Mouse (Mus musculus): Measurements from ENCODE around the gene Gm20605. TPM values are rescaled to one million over a fixed set of nuclear protein-coding genes. Genes with fewer than 3 reads are reported as not detected.
"Not testable (repeated sequence)": the region's sequence is repeated elsewhere in the genome, so short reads cannot be mapped to it uniquely, and the experiment has no call there.

Gm20605 gene
- polyA plus RNA-seq, 1 experiment, result 21.1 TPM

GRCm38 (mm10) chr5:137613076-137613475, 15.9 kb upstream of the Gm20605 start:
- no peak for DNase-seq (ENCODE audit: low read depth)

- DNase-seq (ENCODE audit: low read depth), result no peak
Measured at GRCm38 (mm10) chr5:137613550-137613949, 15.4 kb upstream of the Gm20605 start, which contains the start of gene Pcolce. Gene Pcolce (minus strand): TSS chr5:137613784.

GRCm38 (mm10) chr5:137614921-137615320, 14.1 kb upstream of the Gm20605 start:
- DNase-seq (ENCODE audit: low read depth), result not testable (repeated sequence)

- no peak for DNase-seq (ENCODE audit: low read depth)
Measured at GRCm38 (mm10) chr5:137615347-137615746, 13.6 kb upstream of the Gm20605 start.

- DNase-seq (ENCODE audit: low read depth), result no peak
Measured at GRCm38 (mm10) chr5:137623937-137624530, 4.9 kb upstream of the Gm20605 start.

- DNase-seq (ENCODE audit: low read depth), result no peak
Measured at GRCm38 (mm10) chr5:137627991-137628390, 984 bp upstream of the Gm20605 start.

DNA sequence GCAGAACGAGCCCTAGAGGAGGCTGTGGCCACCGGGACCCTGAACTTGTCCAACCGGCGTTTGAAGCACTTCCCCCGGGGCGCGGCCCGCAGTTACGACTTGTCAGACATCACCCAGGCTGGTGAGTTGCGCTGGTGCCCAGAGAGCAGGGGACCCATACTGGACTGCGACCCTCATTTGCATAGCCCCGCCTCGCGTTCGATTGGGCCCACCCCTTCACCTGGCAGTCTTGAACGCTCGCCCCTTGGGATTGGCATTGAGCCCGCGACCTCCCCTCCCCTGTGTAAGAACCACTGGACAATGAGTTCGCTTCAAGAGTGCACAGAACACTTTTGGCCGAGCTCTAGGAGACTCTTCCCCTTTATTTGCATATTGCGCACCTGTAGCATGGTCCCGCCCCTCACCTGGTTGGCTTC, 339 bp downstream of the Gm20605 start:
- DNase-seq (ENCODE audit: low read depth), result no peak

DNA sequence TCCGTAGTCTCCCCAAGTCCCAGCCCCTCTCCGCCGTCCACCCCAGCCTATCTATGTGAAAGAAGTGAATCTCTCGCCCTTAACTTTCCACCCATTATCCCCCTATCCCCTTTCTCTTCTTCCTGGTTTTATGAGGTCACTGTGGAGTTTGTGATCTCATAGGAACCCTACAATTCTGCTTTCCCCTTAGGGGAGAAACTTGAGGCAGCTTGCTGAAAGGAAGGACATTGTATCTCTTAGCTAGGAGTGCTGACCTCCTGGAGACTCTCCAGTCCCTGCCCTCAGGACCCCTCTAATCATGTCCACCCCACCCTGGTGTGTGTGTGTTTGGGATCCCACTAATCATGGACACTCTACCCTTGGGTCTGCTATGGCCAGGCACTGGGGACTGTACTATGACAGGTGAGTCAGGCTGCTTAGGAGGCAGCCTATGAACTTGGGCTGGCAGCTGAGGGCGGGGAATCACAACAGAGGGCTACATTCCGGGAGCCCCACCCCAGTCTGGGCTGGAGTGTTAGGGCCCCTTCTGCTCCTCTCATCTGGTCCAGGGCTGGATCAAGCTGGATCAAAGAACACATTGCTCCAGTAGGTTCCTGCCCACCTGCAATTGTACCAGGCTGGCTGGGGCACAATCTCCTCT, 1.1 kb downstream of the Gm20605 start:
- DNase-seq (ENCODE audit: low read depth), result no peak

DNA sequence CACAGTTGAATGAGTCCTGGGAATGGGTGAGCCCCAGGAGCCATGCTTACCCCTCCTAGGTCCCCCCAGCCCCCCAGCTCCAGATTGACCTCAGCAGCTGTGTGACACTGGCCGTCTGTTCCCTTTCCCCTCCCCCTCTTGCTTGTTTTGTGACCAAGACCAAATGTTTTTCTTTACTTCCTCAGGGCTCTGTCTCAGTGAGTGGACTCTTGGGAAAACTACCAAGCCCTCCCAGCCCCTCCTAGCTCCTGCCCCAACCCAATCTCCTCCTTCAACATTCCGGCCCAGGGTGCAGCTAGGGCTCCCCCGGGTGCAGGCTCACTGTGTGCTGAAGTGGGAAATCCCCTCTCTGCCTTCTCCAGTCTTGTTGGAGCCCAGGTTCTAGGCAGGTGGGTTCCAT, 1.6 kb downstream of the Gm20605 start:
- DNase-seq (ENCODE audit: low read depth), result no peak

- no peak for DNase-seq (ENCODE audit: low read depth)
Measured at GRCm38 (mm10) chr5:137631171-137631570, 2.2 kb downstream of the Gm20605 start.

DNA sequence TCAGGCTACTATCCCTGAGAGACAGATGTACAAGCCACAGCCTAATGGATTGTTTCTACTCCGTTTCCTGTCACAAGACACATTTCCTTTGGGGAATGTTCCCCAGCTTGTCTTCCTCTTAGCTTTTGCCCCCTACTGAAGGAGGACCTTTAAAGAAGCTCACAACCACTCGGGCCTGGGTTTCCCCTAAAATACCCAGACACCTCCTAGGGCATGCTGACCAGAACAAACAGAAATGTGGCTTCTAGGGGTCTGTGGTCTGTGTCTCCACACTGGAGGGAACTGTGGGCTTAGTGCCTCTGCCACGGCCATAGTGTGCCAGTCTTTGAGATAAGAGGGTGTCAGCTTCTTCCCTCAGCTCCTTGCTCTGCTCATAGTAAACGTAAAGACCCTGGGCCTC, 2.6 kb downstream of the Gm20605 start:
- DNase-seq (ENCODE audit: low read depth), result no peak

DNA sequence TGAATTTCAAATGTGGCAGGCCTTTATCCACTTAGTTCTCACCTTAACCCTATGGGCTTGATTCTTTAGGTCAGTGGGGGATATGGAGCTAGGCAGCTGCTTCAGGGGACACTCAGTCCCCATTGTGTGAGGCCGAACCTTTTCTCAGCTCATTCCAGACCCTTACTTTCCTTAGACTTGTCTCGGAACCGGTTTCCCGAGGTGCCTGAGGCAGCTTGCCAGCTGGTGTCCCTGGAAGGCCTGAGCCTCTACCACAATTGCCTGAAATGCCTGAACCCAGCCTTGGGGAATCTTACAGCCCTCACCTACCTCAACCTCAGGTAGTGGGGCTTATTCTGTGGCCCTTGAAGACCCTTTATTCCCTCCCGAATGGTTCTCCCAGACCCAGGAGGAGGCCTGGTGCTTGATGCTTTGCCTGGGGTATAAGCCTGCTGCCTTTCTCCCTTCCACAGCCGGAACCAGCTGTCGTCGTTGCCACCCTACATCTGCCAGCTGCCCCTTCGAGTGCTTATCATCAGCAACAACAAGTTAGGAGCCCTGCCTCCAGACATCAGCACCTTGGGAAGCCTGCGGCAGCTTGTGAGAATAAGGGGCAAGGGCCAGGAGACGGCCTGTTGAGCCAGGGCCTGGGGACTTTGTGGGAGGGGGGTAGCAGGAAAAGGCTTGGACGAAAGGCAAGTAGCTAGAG, 4.6 kb downstream of the Gm20605 start:
- no peak for DNase-seq (ENCODE audit: low read depth)

DNA sequence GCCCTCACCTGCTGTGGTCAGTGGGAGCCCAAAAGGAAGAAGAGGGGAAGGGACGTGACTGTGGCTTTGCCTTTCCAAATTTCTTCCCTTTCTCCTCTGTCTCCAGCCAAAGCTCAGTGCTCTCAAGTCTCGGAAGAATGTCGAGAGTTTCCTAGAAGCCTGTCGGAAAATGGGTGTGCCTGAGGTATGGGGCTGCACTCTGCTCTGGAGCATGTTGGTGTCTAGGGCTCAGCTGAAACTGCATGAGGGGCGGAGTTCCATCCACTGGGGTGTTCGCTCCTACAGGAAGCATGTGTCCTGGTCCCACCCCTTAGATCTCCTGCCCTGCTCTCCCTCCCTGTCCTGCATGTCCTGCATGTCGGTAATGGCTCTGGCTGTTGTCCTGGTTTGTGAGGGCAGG, 10.5 kb downstream of the Gm20605 start:
- DNase-seq (ENCODE audit: low read depth), result no peak

- DNase-seq (ENCODE audit: low read depth), result no peak
Measured at GRCm38 (mm10) chr5:137641054-137641453, 12.1 kb downstream of the Gm20605 start, which contains the start of gene Sap25. Gene Sap25 (plus strand): TSS chr5:137641334.

DNA sequence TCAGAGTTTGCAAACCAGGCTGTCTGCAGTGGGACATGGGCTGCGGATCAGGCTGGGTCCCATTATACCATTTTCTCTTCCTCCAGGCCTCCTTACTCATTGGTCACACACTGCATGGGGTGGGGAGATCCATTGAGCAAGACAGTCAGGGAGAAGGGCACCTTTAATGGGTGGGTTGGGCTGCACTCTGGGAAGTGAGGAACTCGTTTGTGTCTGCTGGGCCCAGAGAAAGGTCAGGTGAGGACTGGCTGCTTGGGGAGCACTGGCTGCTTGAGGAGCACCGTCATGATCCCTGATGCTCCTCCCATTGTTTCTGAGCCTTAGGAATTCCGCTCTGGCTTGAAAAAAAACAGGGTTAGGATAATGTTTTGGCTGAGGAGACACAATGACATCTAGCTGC, 13.9 kb downstream of the Gm20605 start:
- no peak for DNase-seq (ENCODE audit: low read depth)

DNA sequence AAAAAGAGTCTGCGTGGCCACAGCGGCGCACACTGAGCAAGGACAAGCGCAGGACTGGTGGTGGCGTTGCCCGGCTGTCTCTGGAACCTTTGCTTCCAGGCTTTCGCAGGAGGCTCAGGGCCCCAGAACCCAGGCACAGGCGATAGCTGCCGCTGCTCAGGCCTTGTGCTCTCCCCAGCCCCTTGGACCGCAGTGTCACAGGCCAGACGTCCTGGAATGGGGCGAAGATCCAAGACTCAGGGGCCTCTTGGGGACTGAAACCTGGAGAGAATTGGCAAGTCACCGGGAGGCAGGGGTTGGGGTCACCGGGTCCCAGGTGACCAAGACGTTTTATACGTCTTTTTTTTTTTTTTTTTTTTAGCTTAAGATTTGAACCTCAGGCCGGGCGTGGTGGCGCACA, 15.5 kb downstream of the Gm20605 start:
- no peak for DNase-seq (ENCODE audit: low read depth)

- no peak for DNase-seq (ENCODE audit: low read depth)
Measured at GRCm38 (mm10) chr5:137645091-137645651, 16.2 kb downstream of the Gm20605 start.

DNA sequence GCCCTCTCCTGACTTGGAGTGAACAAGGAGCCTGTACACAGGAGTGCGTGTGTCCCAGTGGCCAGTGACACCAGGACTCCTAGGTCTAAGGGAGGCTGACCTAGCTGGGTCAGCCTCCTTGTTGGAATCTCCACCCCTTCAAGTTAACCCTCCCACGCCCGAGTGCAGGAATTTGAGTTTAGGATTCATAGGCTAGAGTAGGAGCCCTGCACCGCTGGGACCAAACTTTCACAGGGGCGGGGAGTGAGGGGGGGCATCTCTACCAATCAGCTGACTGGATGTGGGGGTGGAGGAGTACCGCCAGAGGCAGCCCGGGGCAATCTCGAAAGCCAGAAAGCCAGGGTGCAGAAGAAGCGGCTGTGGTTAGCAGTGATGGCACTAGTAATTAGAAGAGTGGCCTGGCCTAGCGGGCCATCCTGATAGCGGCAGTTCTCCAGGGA, 16.7 kb downstream of the Gm20605 start, which contains the start of gene Irs3:
Irs3 (minus strand) TSS at position 63 of the 440 bp plus-strand sequence.
- no peak for DNase-seq (ENCODE audit: low read depth)

DNA sequence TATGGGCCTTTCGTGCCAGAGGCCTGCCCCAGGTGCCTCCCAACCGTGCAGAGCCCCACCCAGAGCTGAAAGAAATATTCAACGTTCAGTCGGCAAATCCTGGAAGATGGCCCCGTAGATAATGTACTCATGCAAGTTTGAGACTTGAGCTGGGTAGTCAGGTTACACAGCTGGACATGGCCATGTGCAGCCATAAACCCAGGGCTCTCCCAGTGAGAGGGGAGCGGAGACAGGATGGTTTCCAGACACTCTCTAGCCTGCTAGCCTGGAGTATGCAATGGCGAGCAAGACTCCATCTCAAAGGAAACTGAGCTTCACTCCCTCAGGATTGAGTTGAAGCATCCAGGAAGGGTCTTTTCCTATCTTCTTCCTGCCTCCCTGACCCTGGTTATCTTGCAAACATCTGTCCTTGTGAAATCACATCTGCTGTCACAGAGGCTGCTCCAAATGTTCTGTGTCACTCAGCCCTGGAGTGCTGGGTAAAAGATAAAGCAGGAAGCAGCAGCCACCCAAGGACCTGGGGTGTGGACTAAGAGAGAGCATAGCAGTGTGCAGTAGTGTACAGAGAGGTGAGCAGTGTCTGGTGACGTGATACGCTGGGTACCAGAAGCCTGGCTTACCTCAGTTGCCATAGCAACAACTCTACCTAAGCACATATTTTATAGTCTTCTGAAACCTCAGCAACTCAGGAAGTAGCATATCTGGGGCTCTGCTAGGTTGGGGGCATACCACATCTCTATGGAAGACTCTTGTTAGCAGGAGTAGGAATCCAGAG, 19.0 kb downstream of the Gm20605 start:
- no peak for DNase-seq (ENCODE audit: low read depth)

GRCm38 (mm10) chr5:137649251-137649650, 20.3 kb downstream of the Gm20605 start:
- DNase-seq (ENCODE audit: low read depth), result no peak

DNA sequence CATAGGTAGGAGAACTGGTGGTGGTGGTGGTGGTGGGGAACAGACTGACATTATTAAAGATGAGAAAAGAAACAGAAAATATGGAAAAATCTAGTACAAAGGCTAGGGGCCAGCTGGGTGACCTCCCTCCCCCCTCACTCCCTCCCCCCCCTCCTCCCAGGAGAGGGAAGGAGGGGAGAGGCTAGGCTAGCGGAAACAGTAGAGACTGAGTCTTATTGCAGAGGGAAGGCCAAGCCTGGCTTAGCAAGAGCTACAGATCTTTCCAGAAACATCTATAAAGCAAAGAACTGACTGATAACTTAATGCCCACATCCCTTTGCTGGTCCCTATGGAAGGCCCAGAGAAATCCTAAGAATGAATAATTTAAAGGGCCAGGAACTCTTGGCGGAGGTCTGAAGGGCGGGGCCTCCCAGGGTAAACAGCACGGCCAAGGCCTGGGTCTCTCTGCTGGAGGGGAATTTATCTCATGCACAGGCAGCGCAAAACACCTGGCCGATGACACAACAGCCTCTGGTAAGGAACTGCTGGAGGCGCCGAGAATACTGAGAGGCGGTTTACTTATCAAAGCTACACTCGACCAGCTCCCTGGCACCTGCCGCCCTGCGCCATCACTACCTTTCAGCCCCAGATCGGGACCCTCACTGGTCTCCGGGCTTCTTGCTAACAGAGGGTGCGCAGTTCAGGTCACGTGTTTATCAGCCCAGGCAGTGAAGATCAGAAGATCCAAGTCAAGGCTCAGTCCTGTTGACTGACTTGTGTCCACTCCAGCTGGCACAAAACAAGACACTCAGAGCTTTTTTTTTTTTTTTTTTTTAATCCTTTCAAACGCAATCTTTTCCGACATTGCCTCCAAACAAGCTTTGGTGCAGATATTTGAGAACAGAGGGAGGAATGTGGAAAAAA, 20.9 kb downstream of the Gm20605 start:
- DNase-seq (ENCODE audit: low read depth), result no peak

Measured in gonadal fat pad, adult 2 months (tissue).